Mouse (Mus musculus) gastrocnemius, postnatal 36 days (tissue): ENCODE measurements around the gene Kcnk5. TPM values are rescaled to one million over a fixed set of nuclear protein-coding genes. Genes with fewer than 3 reads are reported as not detected.
A peak's percentile ranks its signal among the peaks of the same experiment; 100 is the strongest.

Experiments
- DNase-seq, 2 experiments: peaks; one replicate each; pipeline ENCODE4 v3.0.0; 2022
- intact Hi-C: fragments of 180-260 bp; cut with DNase I; formaldehyde crosslinking; loops from one replicate; pipeline ENCODE4 v1.15.1; 2025
- total RNA-seq, 2 experiments: library from RNA; stranded (reverse); gene quantifications; 2 replicates each; pipeline ENCODE4 v1.2.3; 2021

Kcnk5 gene
- total RNA-seq, 2 experiments from 2014 or later = 0.61 to 0.91 TPM

GRCm38 (mm10) chr14:20203301-20203700 is 21.7 kb upstream of the Kcnk5 start:
- intact Hi-C loops = no loop called here

DNA sequence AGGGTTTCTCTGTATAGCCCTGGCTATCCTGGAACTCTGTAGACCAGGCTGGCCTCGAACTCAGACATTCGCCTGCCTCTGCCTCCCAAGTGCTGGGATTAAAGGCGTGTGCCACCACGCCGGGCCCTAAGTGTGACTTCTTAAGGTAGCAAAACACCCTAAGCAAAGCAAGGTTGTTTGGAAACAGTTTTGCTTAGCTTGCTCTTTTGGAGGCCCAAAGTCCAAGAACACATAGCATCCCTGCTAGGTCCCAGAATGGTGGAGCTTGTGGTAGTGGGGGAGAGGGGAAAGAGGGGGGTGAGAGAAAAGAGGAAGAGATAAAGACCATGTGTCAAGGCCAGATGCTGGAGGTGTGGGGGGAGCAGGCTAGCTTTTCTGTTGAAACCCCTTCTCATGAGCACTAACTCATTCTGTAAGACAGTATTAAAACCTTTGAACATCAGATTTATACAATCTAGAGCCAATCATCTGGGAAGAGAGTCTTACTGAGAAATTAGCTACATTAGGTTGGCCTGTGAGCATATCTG is 21.1 kb upstream of the Kcnk5 start:
- DNase-seq = no peak
- intact Hi-C loops = no loop called here

More at GRCm38 (mm10) chr14:20203301-20203700, 21.7 kb upstream of the Kcnk5 start:
- DNase-seq = no peak

- DNase-seq = no peak
- intact Hi-C loops = no loop called here
Measured at GRCm38 (mm10) chr14:20201066-20201683, 19.6 kb upstream of the Kcnk5 start.

- no peak for DNase-seq
- intact Hi-C loops = no loop called here
Measured at GRCm38 (mm10) chr14:20193103-20193715, 11.6 kb upstream of the Kcnk5 start.

DNA sequence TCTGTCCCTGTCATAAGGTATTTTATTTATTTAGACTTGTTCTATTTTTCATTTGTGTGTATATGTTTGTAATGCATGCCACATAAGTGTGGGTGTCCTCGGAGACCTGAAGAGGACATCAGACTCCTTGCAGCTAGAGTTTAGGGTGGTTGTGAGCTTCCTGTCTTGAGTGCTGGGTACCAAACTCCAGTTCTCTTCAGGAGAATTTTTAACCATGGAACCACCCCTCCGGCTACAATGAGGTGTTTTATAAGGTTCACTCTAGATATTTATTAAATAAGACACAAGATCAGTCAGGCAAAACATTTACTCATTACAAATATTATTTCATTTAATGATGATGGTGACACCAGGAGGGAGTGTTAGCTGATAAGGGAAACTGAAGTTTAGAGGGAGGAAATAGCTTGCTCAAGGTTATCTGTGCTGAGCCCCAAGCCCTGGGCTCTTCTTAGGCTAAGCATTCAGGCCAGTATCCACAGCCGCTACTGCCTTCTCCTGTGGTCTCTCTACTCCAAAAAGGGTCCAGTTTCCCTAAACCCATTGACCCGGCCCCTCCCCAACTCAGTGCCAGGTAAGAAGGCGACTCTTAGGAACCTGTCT is 9.6 kb upstream of the Kcnk5 start:
- DNase-seq = no peak
- intact Hi-C loops = no loop called here

- no peak for DNase-seq
- intact Hi-C loops = no loop called here
Measured at GRCm38 (mm10) chr14:20189751-20190150, 8.1 kb upstream of the Kcnk5 start.

- intact Hi-C loops = no loop called here
- no peak for DNase-seq
Measured at GRCm38 (mm10) chr14:20185426-20185825, 3.8 kb upstream of the Kcnk5 start.

- DNase-seq = no peak
- intact Hi-C loops = no loop called here
Measured at GRCm38 (mm10) chr14:20183701-20184100, 2.1 kb upstream of the Kcnk5 start.

GRCm38 (mm10) chr14:20182596-20182995 is 987 bp upstream of the Kcnk5 start:
- intact Hi-C loops = no loop called here
- DNase-seq = no peak

DNA sequence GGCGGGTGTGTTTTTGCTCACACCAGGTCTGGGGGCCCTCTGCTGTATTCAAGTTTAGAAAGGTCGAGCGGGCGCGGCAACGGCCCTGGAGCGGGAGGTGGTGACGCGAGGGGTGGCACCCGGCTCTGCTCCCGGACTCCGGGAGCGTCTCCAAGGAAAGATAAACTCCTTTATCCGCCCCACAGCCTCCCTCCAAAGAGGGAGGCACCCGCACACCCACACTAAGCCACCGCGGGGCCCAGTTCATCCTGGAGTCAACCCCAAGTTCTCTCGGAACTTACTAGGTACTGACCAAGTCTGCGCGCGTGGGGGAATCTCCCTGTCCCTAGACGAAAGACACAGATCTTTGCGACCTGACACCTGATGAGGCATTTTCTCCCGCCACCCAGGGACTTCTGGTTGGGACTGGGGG is 852 bp downstream of the Kcnk5 start:
- intact Hi-C loops = no loop called here
- DNase-seq = peak in 1 of 2 experiments; percentile 18

GRCm38 (mm10) chr14:20180304-20180703 is 1.3 kb downstream of the Kcnk5 start:
- intact Hi-C loops = no loop called here
- DNase-seq = no peak

GRCm38 (mm10) chr14:20179731-20180280 is 1.8 kb downstream of the Kcnk5 start:
- intact Hi-C loops = no loop called here

DNA sequence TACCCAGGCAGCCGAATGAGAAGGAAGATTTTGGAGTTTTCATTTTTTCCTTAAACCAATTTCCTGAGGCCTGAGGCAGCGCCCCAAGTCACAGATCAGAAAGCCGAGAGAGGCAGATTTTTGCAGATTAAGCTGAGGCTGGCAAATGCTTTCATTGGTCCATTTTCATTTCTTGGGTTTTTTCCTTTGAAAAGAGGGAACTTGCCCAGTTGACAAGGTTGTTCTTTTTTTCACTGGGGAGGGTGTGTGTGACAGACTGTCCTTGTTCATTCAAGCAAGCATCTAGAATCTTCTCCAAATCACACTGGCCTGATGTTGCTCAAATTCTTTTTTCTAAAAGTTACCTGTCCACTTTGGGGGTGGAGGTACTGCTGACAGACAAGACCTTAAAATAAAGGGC is 2.5 kb downstream of the Kcnk5 start:
- intact Hi-C loops = no loop called here

More at GRCm38 (mm10) chr14:20179731-20180280, 1.8 kb downstream of the Kcnk5 start:
- DNase-seq = no peak

GRCm38 (mm10) chr14:20178593-20178992 is 3.0 kb downstream of the Kcnk5 start:
- no peak for DNase-seq
- intact Hi-C loops = no loop called here

More for the DNA sequence above, 2.5 kb downstream of the Kcnk5 start:
- no peak for DNase-seq

DNA sequence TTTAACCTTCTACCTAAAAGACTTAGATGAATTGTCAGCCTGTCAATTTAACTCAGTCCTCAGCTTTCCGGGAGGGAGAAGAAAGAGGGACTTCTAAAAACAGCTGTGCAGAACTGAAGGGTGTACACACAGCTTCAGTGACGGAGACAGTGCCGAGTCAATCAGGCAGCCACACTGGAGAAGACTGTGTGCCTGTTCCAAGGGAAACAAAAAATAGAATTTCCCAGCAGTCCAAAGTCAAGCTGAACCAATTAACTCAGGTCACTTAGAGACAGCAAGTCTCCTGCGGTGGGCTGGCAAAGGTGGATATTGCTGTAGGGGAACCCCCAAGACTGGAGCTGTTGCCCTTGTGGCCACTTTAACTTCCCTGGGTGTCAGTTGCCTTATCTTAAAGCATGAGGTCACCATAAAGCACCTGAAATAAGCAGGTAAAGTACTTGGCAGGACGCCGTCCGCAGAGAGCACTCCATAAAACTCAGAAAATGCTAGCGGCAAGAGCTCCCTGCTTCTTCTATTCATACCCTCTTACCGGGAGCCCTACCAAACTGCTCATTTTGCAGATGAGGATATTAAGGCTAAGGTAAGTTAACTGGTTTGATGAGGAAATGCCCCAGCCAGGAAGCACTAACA is 4.0 kb downstream of the Kcnk5 start:
- intact Hi-C loops = no loop called here

GRCm38 (mm10) chr14:20175705-20176104 is 5.9 kb downstream of the Kcnk5 start:
- intact Hi-C loops = no loop called here
- no peak for DNase-seq

More for the DNA sequence above, 4.0 kb downstream of the Kcnk5 start:
- no peak for DNase-seq

- intact Hi-C loops = no loop called here
- no peak for DNase-seq
Measured at GRCm38 (mm10) chr14:20175114-20175513, 6.5 kb downstream of the Kcnk5 start.

- no peak for DNase-seq
- intact Hi-C loops = no loop called here
Measured at GRCm38 (mm10) chr14:20174696-20175095, 6.9 kb downstream of the Kcnk5 start.

GRCm38 (mm10) chr14:20173873-20174490 is 7.6 kb downstream of the Kcnk5 start:
- no peak for DNase-seq
- intact Hi-C loops = no loop called here

GRCm38 (mm10) chr14:20172924-20173323 is 8.7 kb downstream of the Kcnk5 start:
- no peak for DNase-seq
- intact Hi-C loops = no loop called here
